Mouse (Mus musculus) E14TG2a.4 (cell line): ENCODE results near the gene Nlk.

ENCODE experiments used
- H3K27me3 ChIP-seq: 2 replicates; pipeline ENCODE4 v1.6.1; 2014; ENCODE audit warnings: low read length, control low read depth; ENCODE audit not compliant: insufficient read depth
- H3K36me3 ChIP-seq: 2 replicates; pipeline ENCODE4 v1.6.1; 2014; ENCODE audit warnings: low read length, control low read depth; ENCODE audit not compliant: insufficient read depth
- H3K4me1 ChIP-seq: replicated peaks from 2 replicates; pipeline ENCODE4 v1.6.1; 2014; ENCODE audit warnings: low read depth, low read length, control low read depth
- H3K4me3 ChIP-seq: replicated peaks from 2 replicates; pipeline ENCODE4 v1.5.1; 2014; ENCODE audit warnings: mild to moderate bottlenecking, low read length
- H3K9me3 ChIP-seq: 2 replicates; pipeline ENCODE4 v1.6.1; 2014; ENCODE audit warnings: low read length, control low read depth
- CTCF ChIP-seq: conservative IDR thresholded peaks from 2 replicates; pipeline ENCODE4 v1.5.1; 2014; ENCODE audit warnings: low read length
- NANOG ChIP-seq: IDR thresholded peaks from 2 replicates; pipeline ENCODE4 v1.6.1; 2014; ENCODE audit warnings: borderline replicate concordance, low read length, mixed read lengths
- POU5F1 ChIP-seq: IDR thresholded peaks from 2 replicates; pipeline ENCODE4 v1.6.1; 2014; ENCODE audit warnings: low read length, borderline replicate concordance

The Nlk gene

DNA sequence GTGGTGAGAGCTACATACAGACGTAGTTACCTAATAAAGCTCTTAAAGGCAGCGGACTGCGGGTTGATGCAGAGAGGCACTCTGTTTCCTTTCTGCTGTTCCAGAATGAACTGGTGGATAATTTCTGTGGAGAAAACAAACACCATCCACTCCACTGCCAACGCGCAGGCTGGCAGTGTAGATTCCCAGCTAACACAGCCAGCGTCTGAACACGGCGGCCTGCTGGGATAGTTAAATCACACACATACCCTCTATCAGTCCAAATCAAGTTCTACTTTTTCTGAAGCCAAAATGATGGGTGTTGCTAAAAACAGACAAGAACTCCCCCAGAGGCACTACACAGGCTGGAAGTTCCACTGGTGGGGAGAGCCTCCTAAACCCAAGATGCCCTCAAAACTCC, 125.7 kb downstream of the Nlk start:
- TF ChIP-seq POU5F1: no peak
- TF ChIP-seq NANOG: no peak
- TF ChIP-seq CTCF: no peak
- no peaks in the 10 kb centered on the region for H3K9me3 ChIP-seq
- H3K4me1 ChIP-seq: no peaks in the 10 kb centered on the region
- no peaks in the 10 kb centered on the region for H3K27me3 ChIP-seq
- H3K36me3 ChIP-seq: peaks cover 68% of the 10 kb centered on the region
- H3K4me3 ChIP-seq: no peak overlapping the region

DNA sequence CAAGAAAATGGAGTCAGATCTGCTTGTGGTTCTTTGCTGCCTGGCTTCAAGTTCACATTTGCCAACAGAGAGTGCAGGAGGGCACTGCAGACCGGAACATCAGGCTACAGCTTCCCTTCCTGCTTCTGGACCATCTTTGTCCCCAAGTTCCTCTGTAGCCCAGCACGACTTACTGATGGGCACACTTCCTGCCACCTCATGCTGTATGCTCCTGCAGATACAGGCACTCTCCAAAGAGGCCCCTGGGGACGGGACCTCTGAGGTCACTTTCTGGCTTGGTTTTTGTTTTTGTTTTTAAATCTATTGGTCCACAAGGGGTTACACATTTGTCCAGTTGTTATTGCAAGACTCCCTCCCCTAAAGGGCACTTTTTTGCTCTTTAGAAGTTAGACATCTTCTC, 127.4 kb downstream of the Nlk start:
- Histone ChIP-seq H3K36me3 (peaks cover 65% of the 10 kb centered on the region), H3K27me3 (no peaks in the 10 kb centered on the region), H3K4me1 (no peaks in the 10 kb centered on the region), H3K4me3 (no peak overlapping the region), H3K9me3 (no peaks in the 10 kb centered on the region)
- TF ChIP-seq CTCF (no peak), NANOG (no peak), POU5F1 (no peak)

DNA sequence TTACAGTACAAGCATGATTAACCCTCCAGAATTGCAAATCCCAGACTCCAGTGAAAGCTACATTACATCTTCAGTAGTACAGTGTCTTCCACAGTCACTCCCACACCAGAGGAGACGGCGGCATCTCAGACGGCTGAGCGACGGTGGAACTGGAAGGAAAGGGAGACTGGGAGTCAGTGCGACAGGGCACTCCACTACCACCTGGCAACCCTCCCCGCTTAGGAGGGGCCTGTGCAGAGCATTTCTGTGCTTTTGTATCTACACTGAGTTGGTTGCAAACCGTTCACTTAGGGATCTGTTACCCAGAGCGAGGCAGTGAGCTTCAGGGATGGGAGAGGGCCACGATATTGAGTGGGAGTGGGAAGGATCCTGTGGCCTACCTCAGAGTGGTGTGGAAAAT, 128.3 kb downstream of the Nlk start:
- Histone ChIP-seq H3K4me3 (no peak overlapping the region), H3K9me3 (no peaks in the 10 kb centered on the region), H3K36me3 (peaks cover 59% of the 10 kb centered on the region), H3K4me1 (no peaks in the 10 kb centered on the region), H3K27me3 (no peaks in the 10 kb centered on the region)
- TF ChIP-seq CTCF: no peak
- no peak for TF ChIP-seq NANOG
- TF ChIP-seq POU5F1: no peak

GRCm38 (mm10) chr11:78567614-78568013, 129.6 kb downstream of the Nlk start:
- no peak for TF ChIP-seq POU5F1
- TF ChIP-seq CTCF: no peak
- no peak for TF ChIP-seq NANOG
- Histone ChIP-seq H3K27me3 (no peaks in the 10 kb centered on the region), H3K9me3 (no peaks in the 10 kb centered on the region), H3K4me1 (no peaks in the 10 kb centered on the region), H3K36me3 (peaks cover 53% of the 10 kb centered on the region), H3K4me3 (no peak overlapping the region)

- Histone ChIP-seq H3K36me3 (peaks cover 44% of the 10 kb centered on the region), H3K9me3 (no peaks in the 10 kb centered on the region), H3K4me1 (no peaks in the 10 kb centered on the region), H3K4me3 (no peak overlapping the region), H3K27me3 (no peaks in the 10 kb centered on the region)
- no peak for TF ChIP-seq CTCF
- no peak for TF ChIP-seq POU5F1
- TF ChIP-seq NANOG: no peak
Observed at GRCm38 (mm10) chr11:78566775-78567174, 130.4 kb downstream of the Nlk start.

DNA sequence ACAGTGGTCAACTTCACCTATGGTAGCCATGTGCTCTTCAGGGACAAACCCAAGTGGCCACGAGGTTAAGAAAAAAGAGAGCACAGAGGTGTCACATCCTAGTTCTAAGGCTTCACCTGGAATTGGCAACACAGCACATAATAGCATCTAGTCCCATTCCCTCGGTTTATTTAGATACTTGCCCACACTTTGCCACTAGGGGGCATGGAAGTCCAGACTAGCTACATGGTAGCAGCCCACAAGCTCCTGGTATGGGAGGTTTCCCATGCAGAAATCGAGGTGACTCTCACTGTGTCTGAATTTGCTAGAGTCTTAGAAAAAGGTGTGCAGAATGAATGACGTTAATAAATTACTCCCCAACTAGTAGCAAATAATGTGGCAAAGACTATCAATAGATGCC, 136.7 kb downstream of the Nlk start:
- Histone ChIP-seq H3K9me3 (no peaks in the 10 kb centered on the region), H3K4me3 (no peak overlapping the region), H3K36me3 (0 out of 2 replicates have a peak, but pooled peaks cover under 1% of the 10 kb centered on the region), H3K27me3 (no peaks in the 10 kb centered on the region), H3K4me1 (peaks cover 17% of the 10 kb centered on the region; the same call in 1 of the 2 replicates)
- TF ChIP-seq POU5F1 (no peak), CTCF (peak; percentile 76)

- TF ChIP-seq CTCF (peak; percentile 76), POU5F1 (no peak)
- peaks cover 9% of the 10 kb centered on the region for H3K9me3 ChIP-seq
- no peaks in the 10 kb centered on the region for H3K27me3 ChIP-seq
- no peaks in the 10 kb centered on the region for H3K36me3 ChIP-seq
- H3K4me3 ChIP-seq: no peak overlapping the region
- H3K4me1 ChIP-seq: peaks cover 17% of the 10 kb centered on the region; the same call in 1 of the 2 replicates
Observed at GRCm38 (mm10) chr11:78557241-78557640, 139.9 kb downstream of the Nlk start.

DNA sequence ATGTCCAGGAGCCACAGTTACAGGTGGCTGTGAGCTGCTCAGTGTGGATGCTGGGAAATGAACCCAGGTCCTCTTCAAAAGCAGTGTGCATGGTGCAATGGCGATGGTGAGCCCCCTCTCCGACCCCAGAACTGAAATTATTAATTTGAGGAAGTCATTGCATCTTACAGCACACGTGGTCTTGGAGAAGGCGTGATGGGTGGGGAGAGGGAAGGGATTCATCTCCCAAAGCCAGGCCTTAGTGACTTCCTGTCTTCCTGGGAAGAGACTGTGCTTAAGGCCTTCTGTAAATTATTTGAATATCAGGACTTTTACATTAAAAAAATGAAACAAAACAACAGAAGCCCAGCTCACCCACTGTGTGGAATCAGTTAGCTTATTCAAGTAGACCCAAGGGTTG, 141.1 kb downstream of the Nlk start:
- Histone ChIP-seq H3K4me3 (no peak overlapping the region), H3K9me3 (peaks cover 9% of the 10 kb centered on the region), H3K4me1 (peaks cover 22% of the 10 kb centered on the region), H3K27me3 (no peaks in the 10 kb centered on the region), H3K36me3 (no peaks in the 10 kb centered on the region)
- TF ChIP-seq CTCF: no peak
- TF ChIP-seq NANOG: no peak
- TF ChIP-seq POU5F1: no peak

DNA sequence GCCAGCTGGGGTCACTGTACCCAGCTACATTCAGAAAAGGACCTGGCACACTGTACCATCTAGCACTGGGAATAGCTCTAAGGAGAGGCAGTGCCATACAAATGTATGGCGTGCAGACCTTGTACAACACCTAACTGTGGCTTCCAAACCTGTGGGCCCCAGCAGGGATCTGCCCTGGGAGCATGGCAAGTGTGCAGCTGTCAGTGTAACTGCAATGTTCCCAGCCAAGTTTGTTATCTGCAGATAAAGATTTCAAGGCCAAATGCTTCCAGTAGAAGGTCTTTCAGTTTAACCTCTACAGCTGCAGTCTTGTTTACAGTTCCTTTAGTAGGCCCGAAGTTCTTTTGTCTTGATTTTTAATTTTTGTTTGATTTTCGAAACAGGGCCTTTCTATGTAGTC, 141.6 kb downstream of the Nlk start:
- Histone ChIP-seq H3K4me1 (peaks cover 23% of the 10 kb centered on the region), H3K36me3 (no peaks in the 10 kb centered on the region), H3K4me3 (no peak overlapping the region), H3K27me3 (no peaks in the 10 kb centered on the region), H3K9me3 (peaks cover 9% of the 10 kb centered on the region)
- no peak for TF ChIP-seq POU5F1
- TF ChIP-seq CTCF: no peak
- TF ChIP-seq NANOG: no peak

GRCm38 (mm10) chr11:78551059-78551398, 146.1 kb downstream of the Nlk start:
- H3K36me3 ChIP-seq: peaks cover 27% of the 10 kb centered on the region
- peaks cover 9% of the 10 kb centered on the region for H3K9me3 ChIP-seq
- TF ChIP-seq NANOG (no peak), CTCF (no peak), POU5F1 (no peak)
- H3K4me3 ChIP-seq: peak overlapping the region; percentile 93
- peaks cover 41% of the 10 kb centered on the region for H3K4me1 ChIP-seq
- H3K27me3 ChIP-seq: no peaks in the 10 kb centered on the region
